ENCODE assay signal across 18 mouse cellular contexts in the genomic region with DNA sequence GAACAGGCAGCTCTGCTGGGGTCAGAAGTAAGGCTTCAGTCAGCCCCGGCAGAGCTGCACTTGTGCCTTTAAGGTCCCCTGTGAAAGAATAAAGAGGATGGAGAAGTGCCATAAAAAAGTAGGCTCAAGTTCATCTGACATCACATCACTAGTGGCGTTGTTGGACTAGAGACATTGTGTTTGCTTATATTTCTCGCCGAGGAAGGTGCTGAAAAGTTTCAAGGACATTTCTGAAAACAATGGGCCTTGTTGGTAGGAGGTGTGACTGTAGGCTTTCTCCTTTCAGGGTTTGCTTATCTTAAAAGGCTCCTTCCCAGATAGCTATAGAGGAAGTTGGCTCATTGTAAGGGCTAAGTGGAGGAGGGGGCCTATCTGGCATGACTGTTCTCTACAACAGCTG.
A peak's percentile ranks its signal among the peaks of the same experiment; 100 is the strongest.
DNase-seq lines count a peak whose midpoint lies in the region; ATAC-seq and TF ChIP-seq lines count a peak whose summit lies in the region.
"Had no signal": no experiment of that assay in that cellular context is flagged by ENCODE, and none has a peak within 500 bp of the region (broad histone marks: within the 10 kb centered on the region; RNA-seq: fewer than 3 reads in every experiment).

No protein-coding gene starts in this region.

- no peaks in the 10 kb centered on the region for H3K36me3 ChIP-seq in lung, embryonic 14.5 days (ENCODE audit: insufficient read depth)
- H3K36me3 ChIP-seq in intestine, embryonic 16.5 days (ENCODE audit: control insufficient read depth, insufficient read depth, low read length): no peaks in the 10 kb centered on the region
- H3K36me3 ChIP-seq in stomach, embryonic 14.5 days (ENCODE audit: control insufficient read depth, insufficient read depth, low read length): no peaks in the 10 kb centered on the region
- H3K36me3 ChIP-seq: embryonic facial prominence, embryonic 15.5 days; forebrain, embryonic 10.5 days; hindbrain, embryonic 15.5 days had no signal

- H3K9ac ChIP-seq in lung, embryonic 14.5 days: no peak overlapping the region
- H3K9ac ChIP-seq in intestine, embryonic 16.5 days (ENCODE audit: low read depth, low read length): no peak overlapping the region
- no peak overlapping the region for H3K9ac ChIP-seq in stomach, embryonic 14.5 days (replicated peaks; ENCODE audit: low read depth, low read length)
- H3K9ac ChIP-seq: embryonic facial prominence, embryonic 15.5 days; hindbrain, embryonic 15.5 days had no signal

- H3K9me3 ChIP-seq in lung, embryonic 14.5 days (ENCODE audit: low read depth, low read length): no peaks in the 10 kb centered on the region
- no peaks in the 10 kb centered on the region for H3K9me3 ChIP-seq in intestine, embryonic 16.5 days (ENCODE audit: control insufficient read depth, low read length)
- H3K9me3 ChIP-seq in stomach, embryonic 14.5 days (ENCODE audit: control insufficient read depth, low read depth, low read length): no peaks in the 10 kb centered on the region
- H3K9me3 ChIP-seq: embryonic facial prominence, embryonic 15.5 days; forebrain, embryonic 10.5 days; hindbrain, embryonic 15.5 days had no signal

- 27% methylated on average over 4 of the region's 4 CpGs for WGBS in lung, embryonic 14.5 days
- WGBS in intestine, embryonic 16.5 days: 48% methylated on average over 4 of the region's 4 CpGs
- 61% methylated on average over 4 of the region's 4 CpGs for WGBS in stomach, embryonic 14.5 days

- H3K4me1 ChIP-seq in lung, embryonic 14.5 days (ENCODE audit: insufficient read depth): no peaks in the 10 kb centered on the region
- 0 out of 2 replicates have a peak, but pooled peaks cover 3% of the 10 kb centered on the region for H3K4me1 ChIP-seq in intestine, embryonic 16.5 days (ENCODE audit: control insufficient read depth, insufficient read depth, low read length)
- H3K4me1 ChIP-seq in stomach, embryonic 14.5 days (ENCODE audit: control insufficient read depth, insufficient read depth, low read length): no peaks in the 10 kb centered on the region
- H3K4me1 ChIP-seq: embryonic facial prominence, embryonic 15.5 days; forebrain, embryonic 10.5 days; hindbrain, embryonic 15.5 days had no signal

- H3K27ac ChIP-seq in lung, embryonic 14.5 days (ENCODE audit: low read depth): 0 out of 2 replicates have a peak overlapping the region, but pooled peaks have one; percentile 24
- H3K27ac ChIP-seq in intestine, embryonic 16.5 days (ENCODE audit: low read length): no peak overlapping the region
- no peak overlapping the region for H3K27ac ChIP-seq in stomach, embryonic 14.5 days (ENCODE audit: low read length)
- H3K27ac ChIP-seq: embryonic facial prominence, embryonic 15.5 days; forebrain, embryonic 10.5 days; hindbrain, embryonic 15.5 days had no signal

- H3K4me3 ChIP-seq in lung, embryonic 14.5 days (ENCODE audit: low read depth, low read length): no peak overlapping the region
- H3K4me3 ChIP-seq in intestine, embryonic 16.5 days (ENCODE audit: low read length): no peak overlapping the region
- H3K4me3 ChIP-seq in stomach, embryonic 14.5 days (ENCODE audit: low read depth, low read length): no peak overlapping the region
- H3K4me3 ChIP-seq: embryonic facial prominence, embryonic 15.5 days; forebrain, embryonic 10.5 days; hindbrain, embryonic 15.5 days had no signal

- H3K4me2 ChIP-seq in lung, embryonic 14.5 days: no peak overlapping the region
- H3K4me2 ChIP-seq in intestine, embryonic 16.5 days (ENCODE audit: low read depth, low read length): no peak overlapping the region
- no peak overlapping the region for H3K4me2 ChIP-seq in stomach, embryonic 14.5 days (replicated peaks; ENCODE audit: low read depth, low read length)
- H3K4me2 ChIP-seq: embryonic facial prominence, embryonic 15.5 days; hindbrain, embryonic 15.5 days had no signal

- DNase-seq in heart, adult 11 months: peak; percentile 63
- no peak for DNase-seq in heart, adult 18-20 months
- peak; percentile 60 for DNase-seq in lung, embryonic 14.5 days
- no peak for DNase-seq in lung, postnatal 14 days
- no peak for DNase-seq in frontal cortex, postnatal 25 days (ENCODE audit: low spot score in 2 of 2)
- no peak for DNase-seq in frontal cortex, adult 2 months (ENCODE audit: extremely low spot score in 1 of 2, low spot score in 1 of 2)
- DNase-seq: adrenal gland, adult 8-10 months; cerebellum, adult 2 months; gastrocnemius, postnatal 14 days; kidney, adult 8-10 months; left cerebral cortex, postnatal 4 days; right cerebral cortex, adult 18-20 months had no signal

- no peaks in the 10 kb centered on the region for H3K27me3 ChIP-seq in lung, embryonic 14.5 days (ENCODE audit: insufficient read depth, low read length)
- no peaks in the 10 kb centered on the region for H3K27me3 ChIP-seq in intestine, embryonic 16.5 days (replicated peaks; ENCODE audit: control insufficient read depth, insufficient read depth, low read length)
- no peaks in the 10 kb centered on the region for H3K27me3 ChIP-seq in stomach, embryonic 14.5 days (ENCODE audit: control insufficient read depth, insufficient read depth, low read length)
- H3K27me3 ChIP-seq: embryonic facial prominence, embryonic 15.5 days; hindbrain, embryonic 15.5 days had no signal

- peak; percentile 69 for ATAC-seq in lung, embryonic 14.5 days (ENCODE audit: insufficient read depth)
- ATAC-seq in intestine, embryonic 16.5 days: peak; percentile 63
- peak; percentile 86 for ATAC-seq in stomach, embryonic 14.5 days (ENCODE audit: insufficient number of reproducible peaks, insufficient read depth, low FRiP score, low read depth)
- ATAC-seq: midbrain, embryonic 16.5 days had no signal

- TF ChIP-seq CTCF in lung, embryonic 14.5 days (IDR thresholded peaks at IDR 0.05; ENCODE audit: low read depth): no peak

Comparison
In these comparisons a context has a peak if more than half of its experiments do, and no peak if none do; other contexts are left out.
1. DNase-seq: peak in heart, adult 11 months (single experiment) and lung, embryonic 14.5 days (single experiment); none in heart, adult 18-20 months (0 of 2), lung, postnatal 14 days (single experiment), frontal cortex, postnatal 25 days (0 of 2) and frontal cortex, adult 2 months (0 of 2).
2. Peak in every context shown above with its lines, with median percentiles within 50 percentile points of each other: ATAC-seq.